Mouse (Mus musculus) frontal cortex, postnatal 14 days (tissue): ENCODE data around the gene Usp13.

Source experiments
- DNase-seq, 2 experiments: peaks; one replicate each; pipeline ENCODE4 v3.0.0; 2022; ENCODE audit warnings: low spot score in 2 of 2

Gene Usp13

DNA sequence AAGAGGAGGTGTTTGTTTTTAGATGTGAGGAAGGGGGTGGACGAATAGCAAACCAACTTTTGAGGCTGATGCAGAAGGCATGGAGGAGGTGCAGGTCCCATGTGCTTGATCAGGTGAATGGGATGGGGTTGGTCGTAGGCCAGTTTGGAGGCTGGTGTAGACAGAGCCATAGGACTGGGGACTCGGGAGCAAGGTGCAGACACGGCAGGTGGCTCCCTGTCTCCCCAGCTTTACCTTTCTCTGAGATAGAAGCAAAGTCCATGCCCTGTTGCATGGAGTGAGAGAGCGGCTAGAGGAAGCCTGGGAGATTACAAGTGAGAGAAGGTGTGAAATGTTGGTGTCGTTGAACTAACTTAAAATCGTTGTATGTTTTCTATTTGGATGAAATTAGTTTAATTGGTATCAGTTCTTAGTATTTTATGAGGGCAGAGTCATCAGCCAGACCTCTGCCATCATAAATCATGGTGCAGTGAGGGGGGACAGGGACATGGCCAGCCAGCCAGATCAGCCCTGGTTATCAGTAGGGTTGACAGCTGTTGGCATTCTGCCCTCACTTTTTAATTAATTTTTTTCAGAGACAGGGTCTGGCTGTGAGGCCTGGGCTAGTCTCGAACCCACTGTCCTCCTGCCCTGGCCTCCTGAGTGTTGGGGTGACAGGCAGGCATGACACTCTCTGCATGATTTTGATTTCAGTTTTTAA, 122.6 kb downstream of the Usp13 start:
- no peak for DNase-seq

DNA sequence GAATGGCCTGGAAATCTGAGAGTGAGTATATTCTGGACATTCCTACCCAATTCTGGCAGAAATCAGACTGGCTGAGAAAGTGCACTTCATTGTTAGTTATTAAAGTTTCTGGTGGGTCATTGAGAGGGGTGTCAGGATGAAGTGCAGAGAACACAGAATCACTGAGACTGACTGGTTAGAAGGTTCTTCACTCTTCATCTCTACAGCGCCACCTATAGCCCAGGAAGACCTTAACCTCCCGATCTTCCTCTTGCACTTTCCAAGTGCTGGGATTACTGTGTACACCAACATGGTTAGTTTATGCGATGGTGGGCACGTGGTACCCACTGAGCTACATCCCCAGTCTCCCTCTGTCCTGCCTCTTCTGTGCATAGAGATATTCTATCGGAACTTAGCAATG, 130.1 kb downstream of the Usp13 start:
- no peak for DNase-seq

DNA sequence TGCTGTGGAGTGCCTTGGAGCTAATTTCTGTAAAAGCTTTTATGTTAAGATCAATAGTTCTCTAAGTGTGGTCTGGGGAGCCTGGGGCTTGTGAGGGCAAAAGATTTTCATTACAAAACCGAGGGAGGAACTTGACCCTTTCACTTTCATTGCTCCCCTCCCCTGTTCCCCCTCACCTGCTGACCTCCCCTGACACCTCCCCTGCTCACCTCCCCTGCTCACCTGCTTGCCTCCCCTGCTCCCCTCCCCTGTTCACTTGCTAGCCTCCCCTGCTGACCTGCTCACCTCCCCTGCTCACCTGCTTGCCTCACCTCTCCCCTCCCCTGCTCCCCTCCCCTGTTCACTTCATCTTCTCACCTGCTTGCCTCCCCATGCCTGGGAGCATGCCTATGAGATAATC, 134.0 kb downstream of the Usp13 start:
- DNase-seq = no peak

DNA sequence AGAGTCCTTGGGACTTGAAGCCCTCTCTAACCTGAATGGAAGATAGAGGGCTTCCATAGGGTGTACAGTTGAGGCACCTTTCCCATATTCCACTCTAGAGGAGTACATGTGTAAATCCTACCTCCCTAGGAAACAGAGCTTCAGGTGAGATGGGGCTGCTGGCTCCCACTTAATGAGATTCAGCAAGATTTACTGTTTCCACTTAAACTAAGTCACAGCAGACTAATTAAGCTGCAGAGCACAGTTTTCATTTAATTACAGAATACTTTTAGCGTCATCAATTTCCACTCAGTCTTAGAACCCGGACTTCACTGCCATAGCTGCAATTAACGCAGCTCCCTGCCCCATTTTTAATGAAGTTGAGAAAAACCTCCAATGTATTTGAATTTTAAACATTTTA, 144.1 kb downstream of the Usp13 start:
- DNase-seq = no peak

DNA sequence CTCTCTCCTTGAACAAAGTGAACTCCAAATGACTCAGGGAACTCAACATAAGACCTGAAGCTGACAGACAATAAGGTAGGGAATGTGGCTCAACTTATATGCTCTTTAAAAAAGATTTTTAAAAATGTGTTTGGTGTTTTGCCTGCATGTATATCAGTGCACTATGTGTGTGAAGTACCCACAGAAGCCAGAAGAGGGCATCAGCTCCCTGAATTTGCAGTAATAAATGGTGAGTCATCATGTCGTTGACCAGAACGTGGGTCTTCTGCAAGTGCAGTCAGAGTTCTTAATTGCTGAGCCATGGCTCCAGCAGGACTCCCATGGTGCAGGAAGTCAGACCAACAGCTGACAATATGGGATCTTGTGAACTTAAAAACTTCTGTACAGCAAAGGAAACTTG, 148.2 kb downstream of the Usp13 start:
- no peak for DNase-seq

DNA sequence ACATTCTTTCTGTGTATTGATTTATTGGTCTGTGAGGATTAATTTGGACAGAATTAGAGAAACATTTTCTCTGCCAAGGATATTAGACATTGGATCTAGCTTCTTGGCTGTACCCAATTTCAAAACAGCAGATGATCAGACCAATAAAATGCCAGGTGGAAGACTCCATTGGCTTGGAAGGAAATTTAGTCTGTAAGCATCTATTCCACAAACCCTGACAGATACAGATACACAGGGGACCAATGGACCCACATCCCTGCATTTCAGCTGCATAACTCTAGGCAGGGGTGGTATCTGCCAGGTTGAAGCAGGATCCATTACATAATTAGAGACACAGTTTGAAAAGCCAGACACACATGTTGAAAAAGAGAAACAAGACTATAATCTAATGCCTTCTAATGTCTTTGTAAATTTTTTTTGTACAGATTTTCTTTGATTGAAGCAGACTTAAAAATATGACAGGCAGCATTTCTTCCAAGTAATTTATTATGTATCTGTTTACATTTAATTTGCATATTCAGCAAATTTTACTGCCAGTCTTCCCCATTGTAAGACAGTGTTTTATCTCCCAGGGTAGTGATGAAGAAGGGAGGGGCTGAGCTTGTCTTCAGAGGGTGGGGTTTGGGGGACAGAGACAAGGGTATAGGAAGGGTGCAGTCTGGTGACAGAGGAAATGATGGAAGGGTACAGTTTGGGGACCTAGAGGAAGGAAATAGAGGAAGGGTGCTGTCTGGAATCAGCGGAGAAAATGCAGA, 151.5 kb downstream of the Usp13 start:
- no peak for DNase-seq

DNA sequence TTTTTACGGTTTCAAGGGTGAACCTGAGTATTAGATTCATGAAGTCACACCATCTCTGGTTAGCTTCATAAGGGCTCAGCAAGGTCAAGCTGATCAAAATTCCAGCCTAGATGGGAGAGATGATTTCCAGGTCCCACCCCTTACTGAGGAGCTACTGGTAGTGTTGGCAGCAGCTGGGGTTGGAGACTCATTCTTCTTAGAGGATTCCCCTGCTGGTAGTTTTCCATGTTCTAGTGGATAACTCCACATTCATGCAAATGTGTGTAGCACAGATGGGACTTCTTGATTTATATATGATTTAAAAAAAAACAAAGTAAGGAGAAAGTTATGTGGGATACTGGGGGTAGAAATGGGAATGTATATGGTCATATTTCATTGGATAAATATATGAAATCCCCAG, 152.9 kb downstream of the Usp13 start:
- no peak for DNase-seq

DNA sequence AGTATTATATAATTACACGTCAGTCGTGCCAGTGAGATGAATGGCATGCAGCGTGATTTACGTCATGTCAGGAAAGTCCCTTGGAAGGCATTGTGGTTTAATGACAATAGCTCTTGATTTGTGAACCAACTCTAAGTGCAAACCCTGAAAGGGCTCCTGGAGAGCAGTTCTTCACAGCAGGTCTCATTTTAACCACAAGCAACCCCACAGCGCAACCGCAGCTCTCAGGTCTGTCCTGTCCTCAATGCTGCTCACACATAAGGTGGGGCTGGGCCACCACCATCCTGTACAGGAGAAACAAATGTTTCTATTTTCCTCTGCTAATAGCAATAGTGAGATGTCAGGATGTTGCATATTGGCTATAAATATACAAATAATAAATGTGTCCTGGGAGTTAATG, 161.9 kb downstream of the Usp13 start:
- DNase-seq = no peak

DNA sequence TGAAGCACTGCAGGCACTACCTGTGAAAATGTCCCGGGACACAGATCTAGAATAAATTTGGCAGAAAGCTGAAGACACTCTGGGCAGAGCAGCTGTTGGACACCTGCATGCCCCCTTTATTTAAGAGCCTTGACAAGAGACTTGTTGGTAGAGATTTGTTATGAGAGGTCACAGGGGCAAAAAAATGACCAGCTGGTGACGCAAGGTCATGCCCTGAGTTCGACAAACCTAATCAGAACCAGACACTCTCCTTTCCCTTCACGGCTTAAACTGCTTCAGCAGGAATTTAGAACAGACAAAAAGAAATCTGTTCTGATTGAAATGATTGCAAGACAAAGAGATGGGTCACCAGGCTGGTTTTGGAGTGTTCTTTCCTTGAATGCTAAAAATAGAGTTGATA, 162.6 kb downstream of the Usp13 start:
- no peak for DNase-seq

DNA sequence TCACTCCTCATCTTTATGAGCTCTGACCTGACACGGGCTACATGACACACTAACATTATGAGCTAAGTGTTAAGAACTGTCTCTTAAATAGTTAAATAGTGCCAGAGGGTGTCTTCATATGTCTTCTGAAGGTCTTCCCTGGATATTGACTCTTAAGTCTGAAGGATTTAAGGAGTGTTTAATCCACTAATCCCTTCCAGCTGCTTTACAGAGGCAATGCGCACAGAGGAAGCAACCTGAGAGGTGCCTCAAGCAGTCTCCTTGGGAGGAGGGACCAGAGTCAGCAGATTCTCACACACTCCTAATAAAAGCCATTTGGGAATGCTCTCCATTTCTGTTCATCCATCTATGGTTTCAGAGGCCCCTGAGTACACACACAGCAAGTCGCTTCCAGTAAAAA, 167.8 kb downstream of the Usp13 start:
- DNase-seq = no peak
